Mouse (Mus musculus): ENCODE measurements at regions not wholly inside any gene's neighbourhood (a gene's known extent, or its start where the extent isn't known, plus 50 kb on each side); places are given as distances from the start of the nearest gene placed in this dataset.

DNA sequence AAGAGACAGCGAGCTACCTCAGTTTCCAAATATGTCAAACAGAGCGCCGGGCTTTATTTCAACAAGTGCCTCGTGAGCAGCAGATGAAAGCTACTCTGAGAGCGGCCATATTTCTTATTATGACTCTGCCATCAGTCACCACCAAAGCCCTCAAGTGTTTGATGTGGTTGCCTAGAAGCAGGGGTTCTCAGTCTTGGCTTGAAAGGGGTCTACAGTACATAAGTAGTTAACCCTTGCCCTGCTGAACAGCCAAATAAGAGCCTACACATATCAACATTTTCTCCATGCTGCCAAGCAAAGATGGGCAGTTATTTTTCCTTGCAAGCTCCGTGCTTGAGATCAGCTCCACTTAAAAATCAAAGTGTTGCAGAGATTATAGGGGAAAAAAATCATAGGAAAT, 788.8 kb downstream of the Nr2f2 start:
- TF ChIP-seq CTCF (IDR thresholded peaks at IDR 0.05; ENCODE audit: control insufficient read depth, insufficient read depth, low read length) (no peak), POLR2A (IDR thresholded peaks at IDR 0.05; ENCODE audit: borderline replicate concordance, control insufficient read depth, low read depth, low read length) (no peak)
- no peak overlapping the region for H3K4me3 ChIP-seq (replicated peaks; ENCODE audit: control insufficient read depth, low read depth, low read length)

DNA sequence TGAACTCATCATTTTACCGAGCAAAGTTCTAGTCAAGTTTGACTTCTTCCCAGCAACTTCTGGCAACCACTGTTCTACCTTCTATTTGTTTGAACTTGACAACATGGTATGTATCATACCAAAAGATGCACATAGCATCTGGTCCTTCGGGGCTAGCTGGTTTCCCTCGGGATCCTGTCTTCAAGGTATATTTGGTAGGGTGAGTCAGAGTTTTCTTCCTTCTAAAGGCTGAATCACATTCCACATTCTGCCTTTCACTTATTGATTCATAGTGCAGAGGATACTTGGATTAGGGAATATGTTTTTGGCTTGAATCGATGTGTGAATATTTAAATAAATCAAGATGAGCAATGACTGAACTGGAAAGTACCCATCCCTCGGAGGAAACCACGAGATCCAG, 789.9 kb downstream of the Nr2f2 start:
- no peak overlapping the region for H3K27ac ChIP-seq (ENCODE audit: control insufficient read depth, insufficient read depth, low read depth, low read length, poor library complexity)

More for the DNA sequence above, 788.8 kb downstream of the Nr2f2 start:
- Histone ChIP-seq H3K4me1 (ENCODE audit: control insufficient read depth, insufficient read depth, low read length) (no peaks in the 10 kb centered on the region), H3K27ac (ENCODE audit: control insufficient read depth, insufficient read depth, low read depth, low read length, poor library complexity) (no peak overlapping the region)
- 77% methylated on average over 6 of the region's 6 CpGs for WGBS

DNA sequence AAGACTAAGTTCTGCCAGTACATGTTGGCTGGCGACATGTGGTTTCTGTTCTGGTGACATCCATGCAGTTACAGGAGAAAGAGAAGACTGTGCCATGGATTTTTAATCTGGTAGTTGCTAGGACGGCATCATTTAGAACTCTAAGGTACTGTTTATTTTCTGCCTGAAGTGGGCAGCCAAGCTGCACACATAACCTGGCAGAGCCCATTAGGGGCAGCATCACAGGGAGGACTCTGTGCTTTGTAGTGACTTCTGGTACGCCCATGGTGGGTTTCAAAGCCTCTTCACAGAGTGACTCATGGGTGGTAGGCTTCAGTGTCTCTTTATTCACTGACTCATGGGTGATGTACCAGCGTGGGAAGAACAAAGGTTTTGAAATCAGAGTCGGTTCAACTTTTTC, 792.8 kb downstream of the Nr2f2 start:
- no peak overlapping the region for H3K27ac ChIP-seq (ENCODE audit: control insufficient read depth, insufficient read depth, low read depth, low read length, poor library complexity)
- TF ChIP-seq POLR2A (IDR thresholded peaks at IDR 0.05; ENCODE audit: borderline replicate concordance, control insufficient read depth, low read depth, low read length) (no peak), CTCF (IDR thresholded peaks at IDR 0.05; ENCODE audit: control insufficient read depth, insufficient read depth, low read length) (no peak)
- no peaks in the 10 kb centered on the region for H3K4me1 ChIP-seq (ENCODE audit: control insufficient read depth, insufficient read depth, low read length)
- WGBS = 69% methylated on average over 5 of the region's 5 CpGs
- no peak overlapping the region for H3K4me3 ChIP-seq (replicated peaks; ENCODE audit: control insufficient read depth, low read depth, low read length)

More for the DNA sequence above, 789.9 kb downstream of the Nr2f2 start:
- no peak overlapping the region for H3K4me3 ChIP-seq (replicated peaks; ENCODE audit: control insufficient read depth, low read depth, low read length)
- H3K4me1 ChIP-seq (ENCODE audit: control insufficient read depth, insufficient read depth, low read length) = no peaks in the 10 kb centered on the region
- WGBS = 81% methylated on average over 6 of the region's 6 CpGs
- TF ChIP-seq CTCF (IDR thresholded peaks at IDR 0.05; ENCODE audit: control insufficient read depth, insufficient read depth, low read length) (no peak), POLR2A (IDR thresholded peaks at IDR 0.05; ENCODE audit: borderline replicate concordance, control insufficient read depth, low read depth, low read length) (no peak)

DNA sequence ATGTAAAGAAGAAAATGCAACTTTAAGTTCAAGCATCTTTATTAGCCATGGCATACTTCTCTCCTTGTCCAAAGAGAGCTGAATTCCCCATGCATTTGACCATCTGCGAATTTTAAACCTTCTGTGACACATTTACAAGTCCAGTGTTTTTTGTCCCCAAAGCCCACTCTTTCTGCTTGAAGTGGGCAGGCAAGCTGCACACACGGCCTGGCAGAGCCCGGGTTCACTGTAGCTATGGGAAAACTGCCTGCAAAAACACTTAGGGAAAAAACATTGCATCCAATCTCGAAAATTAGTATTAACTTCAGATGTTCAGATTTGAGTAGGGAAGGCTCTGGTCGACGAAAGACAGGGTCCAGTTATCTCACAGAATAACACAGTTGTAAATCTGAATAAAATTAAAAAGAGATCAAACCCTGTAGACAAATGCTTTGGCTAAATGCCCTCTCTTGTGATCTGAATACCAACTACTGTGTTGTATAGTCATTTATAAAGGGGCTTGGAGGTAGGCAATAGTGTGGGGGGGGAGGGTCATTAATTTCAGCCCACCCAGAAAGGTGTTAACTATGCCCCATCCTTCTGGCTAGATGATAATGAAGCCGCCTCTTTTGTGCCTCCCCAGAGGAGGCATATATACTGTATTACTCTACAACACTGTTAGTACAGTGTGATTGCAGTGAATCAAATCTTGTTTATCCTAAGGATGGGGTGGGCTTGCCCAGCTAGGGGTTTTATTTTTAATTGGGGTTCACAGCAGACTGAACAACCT, 793.7 kb downstream of the Nr2f2 start:
- no peak overlapping the region for H3K27ac ChIP-seq (ENCODE audit: control insufficient read depth, insufficient read depth, low read depth, low read length, poor library complexity)
- no peak overlapping the region for H3K4me3 ChIP-seq (replicated peaks; ENCODE audit: control insufficient read depth, low read depth, low read length)
- TF ChIP-seq POLR2A (IDR thresholded peaks at IDR 0.05; ENCODE audit: borderline replicate concordance, control insufficient read depth, low read depth, low read length) = no peak
- TF ChIP-seq CTCF (IDR thresholded peaks at IDR 0.05; ENCODE audit: control insufficient read depth, insufficient read depth, low read length) = no peak
- WGBS = 73% methylated on average over 7 of the region's 7 CpGs
- no peaks in the 10 kb centered on the region for H3K4me1 ChIP-seq (ENCODE audit: control insufficient read depth, insufficient read depth, low read length)

DNA sequence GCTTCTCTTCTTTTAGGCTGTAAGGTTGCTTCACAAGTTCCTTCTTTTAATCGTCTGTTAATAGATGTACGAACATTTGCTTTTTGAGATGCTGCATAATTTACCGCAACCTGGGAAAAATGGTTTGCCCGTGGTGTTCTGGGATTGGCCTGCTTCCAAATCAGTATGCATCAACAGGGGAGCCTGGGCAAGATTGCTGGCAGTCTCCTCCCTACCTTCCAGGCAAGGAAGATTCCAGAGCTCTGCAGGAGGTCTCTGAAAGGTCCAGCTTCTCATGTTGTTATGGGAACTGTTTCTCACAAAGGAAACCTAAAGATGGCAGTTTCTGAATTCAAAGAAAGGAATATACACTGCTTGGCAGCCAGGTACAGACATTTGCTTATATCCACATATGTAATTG, 799.6 kb downstream of the Nr2f2 start:
- H3K4me3 ChIP-seq (replicated peaks; ENCODE audit: control insufficient read depth, low read depth, low read length) = no peak overlapping the region
- no peaks in the 10 kb centered on the region for H3K4me1 ChIP-seq (ENCODE audit: control insufficient read depth, insufficient read depth, low read length)
- no peak overlapping the region for H3K27ac ChIP-seq (ENCODE audit: control insufficient read depth, insufficient read depth, low read depth, low read length, poor library complexity)
- no peak for TF ChIP-seq CTCF (IDR thresholded peaks at IDR 0.05; ENCODE audit: control insufficient read depth, insufficient read depth, low read length)
- no peak for TF ChIP-seq POLR2A (IDR thresholded peaks at IDR 0.05; ENCODE audit: borderline replicate concordance, control insufficient read depth, low read depth, low read length)
- WGBS = 84% methylated on average over 4 of the region's 4 CpGs

DNA sequence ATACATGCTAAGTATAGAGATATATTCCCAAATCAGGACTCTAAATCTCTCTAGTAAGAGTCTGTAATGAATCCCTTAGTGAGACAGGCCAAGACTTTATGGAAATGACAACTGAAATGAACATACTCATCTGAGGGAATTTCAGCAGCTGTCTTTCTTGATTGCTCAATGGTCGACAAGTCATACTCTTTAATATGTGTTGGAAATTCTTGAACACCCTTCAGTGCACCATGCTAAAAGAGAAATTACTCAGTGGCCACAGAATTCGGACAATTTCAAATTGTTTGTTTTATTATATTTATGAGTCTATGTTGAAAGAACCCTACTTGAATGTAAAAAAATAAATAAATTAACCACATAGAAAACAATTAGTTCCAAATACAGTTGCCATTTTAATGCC, 802.1 kb downstream of the Nr2f2 start:
- WGBS = 69% methylated on average over 2 of the region's 2 CpGs
- TF ChIP-seq CTCF (IDR thresholded peaks at IDR 0.05; ENCODE audit: control insufficient read depth, insufficient read depth, low read length) (no peak), POLR2A (IDR thresholded peaks at IDR 0.05; ENCODE audit: borderline replicate concordance, control insufficient read depth, low read depth, low read length) (no peak)
- H3K4me3 ChIP-seq (replicated peaks; ENCODE audit: control insufficient read depth, low read depth, low read length) = no peak overlapping the region
- H3K4me1 ChIP-seq (ENCODE audit: control insufficient read depth, insufficient read depth, low read length) = no peaks in the 10 kb centered on the region
- no peak overlapping the region for H3K27ac ChIP-seq (ENCODE audit: control insufficient read depth, insufficient read depth, low read depth, low read length, poor library complexity)

DNA sequence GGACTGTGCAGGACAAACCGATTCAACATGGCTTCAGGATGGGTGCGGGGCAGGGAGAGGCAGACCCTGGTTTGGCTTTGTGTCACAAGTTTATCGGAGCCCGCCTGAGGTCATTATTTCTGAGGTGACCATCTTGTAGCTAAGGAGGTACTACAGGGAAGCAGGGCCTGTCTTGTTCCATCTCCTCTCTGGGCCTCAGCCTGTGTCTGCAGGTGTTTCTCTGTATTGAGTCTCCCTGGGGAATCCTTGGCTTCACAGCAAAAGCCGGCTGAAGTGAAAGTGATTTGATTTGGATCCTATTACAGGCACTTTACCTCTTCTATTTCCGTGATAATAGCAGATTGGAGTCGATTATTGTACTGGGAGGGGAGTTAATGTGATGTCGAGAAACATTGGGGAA, 805.7 kb upstream of the Arrdc4 start:
- WGBS = 77% methylated on average over 8 of the region's 8 CpGs
- H3K4me1 ChIP-seq (ENCODE audit: control insufficient read depth, insufficient read depth, low read length) = no peaks in the 10 kb centered on the region
- H3K4me3 ChIP-seq (replicated peaks; ENCODE audit: control insufficient read depth, low read depth, low read length) = no peak overlapping the region
- no peak overlapping the region for H3K27ac ChIP-seq (ENCODE audit: control insufficient read depth, insufficient read depth, low read depth, low read length, poor library complexity)
- no peak for TF ChIP-seq CTCF (IDR thresholded peaks at IDR 0.05; ENCODE audit: control insufficient read depth, insufficient read depth, low read length)
- TF ChIP-seq POLR2A (IDR thresholded peaks at IDR 0.05; ENCODE audit: borderline replicate concordance, control insufficient read depth, low read depth, low read length) = no peak

DNA sequence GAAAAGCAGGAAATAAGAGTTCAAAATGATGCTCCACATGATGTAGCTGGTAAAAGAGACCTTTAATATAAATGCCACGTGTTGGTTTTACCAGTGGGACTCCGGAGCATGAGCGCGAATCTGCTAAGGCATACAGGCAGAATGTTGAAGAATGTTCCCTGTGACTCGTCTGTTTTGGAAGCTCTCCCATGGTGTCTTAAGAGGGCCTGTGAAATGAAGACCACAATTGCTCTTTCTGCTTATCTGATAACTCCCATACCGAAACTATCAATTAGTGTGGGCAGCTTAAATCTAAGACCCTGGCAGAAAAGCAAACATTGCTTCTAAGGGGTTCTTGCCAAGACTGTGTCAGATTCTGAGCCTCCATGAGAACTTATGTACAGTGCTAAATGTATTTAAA, 804.9 kb upstream of the Arrdc4 start:
- 80% methylated on average over 6 of the region's 6 CpGs for WGBS
- TF ChIP-seq CTCF (IDR thresholded peaks at IDR 0.05; ENCODE audit: control insufficient read depth, insufficient read depth, low read length) (no peak), POLR2A (IDR thresholded peaks at IDR 0.05; ENCODE audit: borderline replicate concordance, control insufficient read depth, low read depth, low read length) (no peak)
- H3K4me1 ChIP-seq (ENCODE audit: control insufficient read depth, insufficient read depth, low read length) = no peaks in the 10 kb centered on the region
- no peak overlapping the region for H3K27ac ChIP-seq (ENCODE audit: control insufficient read depth, insufficient read depth, low read depth, low read length, poor library complexity)
- H3K4me3 ChIP-seq (replicated peaks; ENCODE audit: control insufficient read depth, low read depth, low read length) = no peak overlapping the region

DNA sequence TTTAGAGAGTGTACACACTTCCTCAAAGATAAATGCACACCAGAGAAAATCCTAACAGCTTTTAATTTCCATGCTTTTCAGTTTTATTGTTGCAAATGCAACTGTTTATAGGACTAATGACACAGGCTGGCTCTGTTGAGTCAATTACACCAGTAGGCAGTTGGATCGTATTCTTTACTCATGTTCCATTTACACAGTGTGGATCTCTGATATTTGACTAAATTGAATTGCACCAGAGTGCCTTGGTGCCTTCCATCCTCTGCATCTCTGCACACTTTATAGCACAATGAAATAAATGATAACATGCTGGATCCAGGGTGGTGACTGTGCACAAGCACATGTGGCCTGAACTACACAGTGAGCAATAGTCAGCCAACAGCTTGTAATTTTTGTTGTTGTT, 787.0 kb upstream of the Arrdc4 start:
- Histone ChIP-seq H3K27ac (ENCODE audit: control insufficient read depth, insufficient read depth, low read depth, low read length, poor library complexity) (no peak overlapping the region), H3K4me3 (replicated peaks; ENCODE audit: control insufficient read depth, low read depth, low read length) (no peak overlapping the region), H3K4me1 (ENCODE audit: control insufficient read depth, insufficient read depth, low read length) (no peaks in the 10 kb centered on the region)
- no peak for TF ChIP-seq POLR2A (IDR thresholded peaks at IDR 0.05; ENCODE audit: borderline replicate concordance, control insufficient read depth, low read depth, low read length)
- no peak for TF ChIP-seq CTCF (IDR thresholded peaks at IDR 0.05; ENCODE audit: control insufficient read depth, insufficient read depth, low read length)
- 73% methylated on average over 1 of the region's 1 CpGs for WGBS

Data from bone marrow, adult 2 months (tissue).